Mouse (Mus musculus): ENCODE measurements at regions not wholly inside any gene's neighbourhood (a gene's known extent, or its start where the extent isn't known, plus 50 kb on each side); places are given as distances from the start of the nearest gene placed in this dataset.

- no peaks in the 10 kb centered on the region for H3K4me1 ChIP-seq (ENCODE audit: control insufficient read depth, insufficient read depth, low read length)
- no peak overlapping the region for H3K4me3 ChIP-seq (replicated peaks; ENCODE audit: extremely low read depth, low read depth, low read length)
- no peak for DNase-seq
- WGBS = 92% methylated on average over 2 of the region's 2 CpGs
- no peak for TF ChIP-seq CTCF (IDR thresholded peaks at IDR 0.05; ENCODE audit: insufficient read depth, low read length)
- TF ChIP-seq POLR2A (IDR thresholded peaks at IDR 0.05; ENCODE audit: borderline replicate concordance, extremely low read depth, low read depth, low read length) = no peak
These were observed 139.2 kb upstream of the Cep126 start for GRCm38 (mm10) chr9:8273253-8273652.

GRCm38 (mm10) chr9:8249542-8249941, 115.4 kb upstream of the Cep126 start:
- Histone ChIP-seq H3K4me1 (ENCODE audit: control insufficient read depth, insufficient read depth, low read length) (no peaks in the 10 kb centered on the region), H3K4me3 (replicated peaks; ENCODE audit: extremely low read depth, low read depth, low read length) (no peak overlapping the region)
- 45% methylated on average over 3 of the region's 3 CpGs for WGBS
- DNase-seq = no peak
- TF ChIP-seq CTCF (IDR thresholded peaks at IDR 0.05; ENCODE audit: insufficient read depth, low read length) (no peak), POLR2A (IDR thresholded peaks at IDR 0.05; ENCODE audit: borderline replicate concordance, extremely low read depth, low read depth, low read length) (no peak)

DNA sequence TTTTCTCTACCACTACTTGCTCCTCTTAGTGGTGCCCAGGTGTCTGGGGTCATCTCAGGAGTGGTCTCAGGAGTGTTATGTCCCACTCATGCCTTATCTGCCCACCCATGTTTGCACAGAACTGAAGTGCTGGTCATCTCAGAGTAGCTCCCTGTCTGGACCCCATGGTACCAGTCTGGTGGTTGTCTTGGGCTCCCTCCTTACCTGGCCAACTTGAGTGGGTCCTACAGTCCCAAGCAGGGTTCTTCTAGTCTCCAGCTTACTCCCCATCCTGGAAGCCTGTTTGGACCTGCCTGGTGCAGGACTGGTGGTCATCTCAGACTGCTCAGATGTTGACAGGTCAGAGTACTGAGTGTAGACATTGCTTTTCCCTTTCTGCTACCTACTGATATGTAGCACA, 94.0 kb upstream of the Cep126 start:
- no peak for TF ChIP-seq POLR2A (IDR thresholded peaks at IDR 0.05; ENCODE audit: borderline replicate concordance, extremely low read depth, low read depth, low read length)
- Histone ChIP-seq H3K4me1 (ENCODE audit: control insufficient read depth, insufficient read depth, low read length) (no peaks in the 10 kb centered on the region), H3K4me3 (replicated peaks; ENCODE audit: extremely low read depth, low read depth, low read length) (no peak overlapping the region)
- no peak for DNase-seq

- WGBS = 22% methylated on average over 1 of the region's 1 CpGs
- TF ChIP-seq CTCF (IDR thresholded peaks at IDR 0.05; ENCODE audit: insufficient read depth, low read length) (no peak), POLR2A (IDR thresholded peaks at IDR 0.05; ENCODE audit: borderline replicate concordance, extremely low read depth, low read depth, low read length) (no peak)
- Histone ChIP-seq H3K4me3 (replicated peaks; ENCODE audit: extremely low read depth, low read depth, low read length) (no peak overlapping the region), H3K4me1 (ENCODE audit: control insufficient read depth, insufficient read depth, low read length) (no peaks in the 10 kb centered on the region)
- no peak for DNase-seq
These were observed 92.3 kb upstream of the Cep126 start for GRCm38 (mm10) chr9:8226415-8226814.

DNA sequence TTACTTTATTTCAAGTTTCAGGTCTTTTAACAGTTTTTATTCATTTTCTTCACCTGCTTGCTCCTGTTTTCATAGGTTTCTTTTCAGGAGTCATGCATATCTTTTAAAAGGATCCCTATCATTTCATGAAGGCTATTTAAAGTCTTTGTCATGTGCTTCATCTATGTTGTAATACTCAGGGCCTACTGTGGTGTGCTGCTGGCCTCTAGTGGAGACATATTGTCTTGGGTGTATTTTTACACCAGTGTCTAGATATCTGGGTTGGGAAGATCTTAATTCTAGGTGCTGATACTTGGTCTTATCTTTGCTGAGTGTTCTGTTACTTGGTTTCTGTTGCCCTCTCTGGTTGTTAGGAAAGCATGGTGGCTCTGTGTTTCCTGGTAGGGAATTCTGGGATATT, 74.8 kb upstream of the Cep126 start:
- Histone ChIP-seq H3K4me1 (ENCODE audit: control insufficient read depth, insufficient read depth, low read length) (no peaks in the 10 kb centered on the region), H3K4me3 (replicated peaks; ENCODE audit: extremely low read depth, low read depth, low read length) (no peak overlapping the region)
- DNase-seq = peak; percentile 9
- no peak for TF ChIP-seq POLR2A (IDR thresholded peaks at IDR 0.05; ENCODE audit: borderline replicate concordance, extremely low read depth, low read depth, low read length)
- TF ChIP-seq CTCF (IDR thresholded peaks at IDR 0.05; ENCODE audit: insufficient read depth, low read length) = no peak

- Histone ChIP-seq H3K4me3 (replicated peaks; ENCODE audit: extremely low read depth, low read depth, low read length) (no peak overlapping the region), H3K4me1 (ENCODE audit: control insufficient read depth, insufficient read depth, low read length) (no peaks in the 10 kb centered on the region)
- 59% methylated on average over 1 of the region's 1 CpGs for WGBS
- DNase-seq = no peak
- TF ChIP-seq CTCF (IDR thresholded peaks at IDR 0.05; ENCODE audit: insufficient read depth, low read length) (no peak), POLR2A (IDR thresholded peaks at IDR 0.05; ENCODE audit: borderline replicate concordance, extremely low read depth, low read depth, low read length) (no peak)
These were observed 51.3 kb upstream of the Cep126 start for GRCm38 (mm10) chr9:8185433-8185832.
